Mouse (Mus musculus) ES-Bruce4 (cell line): ENCODE data around the gene Ltb. TPM values are rescaled to one million over a fixed set of nuclear protein-coding genes. Genes with fewer than 3 reads are reported as not detected.

Experiments
- H3K27ac ChIP-seq: 2 replicates; pipeline ENCODE4 v1.5.1; 2012; ENCODE audit warnings: low read length, inconsistent platforms; ENCODE audit not compliant: insufficient read depth
- H3K27me3 ChIP-seq: 2 replicates; pipeline ENCODE4 v1.6.1; 2012; ENCODE audit warnings: mild to moderate bottlenecking, low read length, inconsistent platforms; ENCODE audit not compliant: control insufficient read depth, poor library complexity, insufficient read depth, severe bottlenecking
- H3K36me3 ChIP-seq: 2 replicates; pipeline ENCODE4 v1.6.1; 2012; ENCODE audit warnings: inconsistent platforms, mild to moderate bottlenecking, low read length, moderate library complexity; ENCODE audit not compliant: control insufficient read depth, poor library complexity, insufficient read depth, severe bottlenecking
- H3K4me1 ChIP-seq: one replicate; pipeline ENCODE4 v1.8.1; 2011; ENCODE audit warnings: low read length; ENCODE audit not compliant: control insufficient read depth, insufficient read depth
- H3K4me3 ChIP-seq: 2 replicates; pipeline ENCODE4 v1.5.1; 2011; ENCODE audit warnings: low read depth, mild to moderate bottlenecking, low read length
- H3K9ac ChIP-seq: 2 replicates; pipeline ENCODE4 v1.6.1; 2012; ENCODE audit warnings: low read depth, mild to moderate bottlenecking, inconsistent platforms; ENCODE audit not compliant: poor library complexity, severe bottlenecking
- H3K9me3 ChIP-seq: replicated peaks from 2 replicates; pipeline ENCODE4 v1.6.1; 2012; ENCODE audit warnings: mild to moderate bottlenecking, low read length, inconsistent platforms; ENCODE audit not compliant: control insufficient read depth, poor library complexity, insufficient read depth, severe bottlenecking
- CTCF ChIP-seq: IDR thresholded peaks from one replicate; pipeline ENCODE4 v1.8.1; 2011; ENCODE audit warnings: low read depth, low read length
- EP300 ChIP-seq: IDR thresholded peaks from 2 replicates; pipeline ENCODE4 v1.6.1; 2011; ENCODE audit warnings: low read depth, low read length; ENCODE audit not compliant: insufficient read depth
- POLR2A ChIP-seq: IDR thresholded peaks from one replicate; pipeline ENCODE4 v1.8.1; 2011; ENCODE audit warnings: low read length; ENCODE audit not compliant: insufficient read depth
- polyA plus RNA-seq: library from polyadenylated mRNA; stranded (reverse); fragments of >200 nt; gene quantifications from 2 replicates; pipeline ENCODE4 v1.2.4, GENCODE M21; 2011; ENCODE audit warnings: low read depth; ENCODE audit not compliant: missing spikeins, insufficient read depth, insufficient read length

The Ltb gene
- polyA plus RNA-seq, 1 experiment, result 10.7 TPM

DNA sequence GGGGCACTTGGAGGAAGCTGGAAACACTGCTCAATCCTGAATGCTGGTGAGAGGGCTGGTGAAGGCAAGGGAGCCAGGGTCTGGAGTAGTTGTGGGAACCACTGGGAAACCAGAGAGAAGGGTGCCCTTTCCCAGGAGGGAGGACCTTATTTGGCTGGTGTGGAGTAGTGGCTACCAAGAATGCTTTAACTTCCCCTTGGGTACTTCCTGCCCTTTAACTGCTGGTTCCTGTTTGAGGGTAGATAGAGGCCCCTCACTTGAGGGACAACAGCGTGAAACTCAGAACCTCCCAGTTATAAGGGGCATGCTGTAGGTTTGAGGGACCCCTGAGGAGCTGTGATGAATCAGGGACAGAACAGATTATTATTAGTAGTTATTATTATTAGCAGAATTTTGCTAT, 5.1 kb upstream of the Ltb start:
- no peak overlapping the region for H3K4me3 ChIP-seq
- H3K27me3 ChIP-seq, result no peaks in the 10 kb centered on the region
- H3K27ac ChIP-seq, result no peak overlapping the region
- H3K36me3 ChIP-seq, result no peaks in the 10 kb centered on the region
- H3K9me3 ChIP-seq, result no peaks in the 10 kb centered on the region
- TF ChIP-seq EP300, result no peak
- no peak for TF ChIP-seq POLR2A
- TF ChIP-seq CTCF, result no peak
- H3K9ac ChIP-seq, result no peak overlapping the region
- no peaks in the 10 kb centered on the region for H3K4me1 ChIP-seq

DNA sequence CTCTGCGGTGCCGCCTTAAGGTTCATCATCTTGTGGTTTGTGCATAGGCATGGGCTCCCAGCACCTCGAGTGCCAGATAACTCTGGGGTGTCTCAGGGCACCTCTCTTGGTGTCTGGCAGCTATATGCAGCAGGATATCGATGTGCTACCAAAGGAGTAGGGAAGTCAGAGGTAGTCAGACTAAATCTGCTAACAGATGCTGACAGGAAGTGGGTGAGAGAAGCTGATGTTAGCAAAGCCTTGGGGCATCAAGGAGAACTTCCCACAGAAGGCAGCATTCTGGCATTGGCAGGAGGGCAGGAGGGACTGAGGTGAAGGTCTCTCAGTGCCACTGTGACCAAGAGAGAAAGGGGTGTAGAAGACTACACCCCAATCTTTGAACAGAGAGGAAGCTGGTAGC, 4.1 kb upstream of the Ltb start:
- no peaks in the 10 kb centered on the region for H3K9me3 ChIP-seq
- TF ChIP-seq POLR2A (no peak), EP300 (no peak), CTCF (no peak)
- H3K9ac ChIP-seq, result no peak overlapping the region
- H3K36me3 ChIP-seq, result no peaks in the 10 kb centered on the region
- no peaks in the 10 kb centered on the region for H3K27me3 ChIP-seq
- H3K27ac ChIP-seq, result no peak overlapping the region
- no peaks in the 10 kb centered on the region for H3K4me1 ChIP-seq
- H3K4me3 ChIP-seq, result no peak overlapping the region

DNA sequence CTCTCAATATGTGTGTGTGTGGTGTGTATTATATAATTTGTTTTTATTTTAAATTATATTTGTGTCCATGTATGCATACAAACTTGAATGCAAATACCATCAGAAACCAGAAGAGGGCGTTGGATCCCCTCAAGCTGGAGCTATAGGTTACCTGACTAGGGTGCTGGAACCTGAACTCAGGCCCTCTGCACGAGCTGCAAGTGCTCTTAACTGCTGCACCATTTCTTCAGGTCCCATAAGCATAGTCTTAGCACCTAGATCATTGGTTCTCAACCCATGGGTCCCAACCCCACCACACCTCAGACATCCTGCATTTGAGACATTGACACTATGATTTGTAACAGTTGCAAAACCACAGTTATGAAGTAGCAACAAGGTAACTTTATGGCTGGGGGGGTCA, 2.5 kb upstream of the Ltb start:
- TF ChIP-seq POLR2A (no peak), CTCF (peak; percentile 16)
- no peaks in the 10 kb centered on the region for H3K4me1 ChIP-seq

DNA sequence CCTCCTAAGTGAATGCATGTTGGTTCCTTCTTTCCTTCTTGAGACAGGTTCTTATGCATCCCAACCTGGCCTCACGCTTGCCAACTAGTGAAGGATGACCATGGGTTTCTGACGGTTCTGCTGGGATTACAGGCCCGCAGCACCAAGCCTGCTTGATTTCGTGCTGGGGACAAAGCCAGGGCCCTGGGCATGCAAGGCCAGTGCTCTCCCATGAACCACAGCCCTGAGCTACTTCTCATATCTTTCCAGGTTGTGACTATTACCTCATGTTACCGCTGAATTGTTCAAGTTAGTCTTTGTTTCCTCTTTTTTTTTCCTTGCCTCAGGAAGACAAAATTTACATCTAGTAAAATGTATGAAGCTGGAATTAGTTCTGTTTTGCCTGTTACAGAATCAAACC, 1.3 kb upstream of the Ltb start:
- H3K27ac ChIP-seq, result no peak overlapping the region
- no peaks in the 10 kb centered on the region for H3K36me3 ChIP-seq
- no peaks in the 10 kb centered on the region for H3K27me3 ChIP-seq
- no peak overlapping the region for H3K9ac ChIP-seq
- no peaks in the 10 kb centered on the region for H3K4me1 ChIP-seq
- H3K4me3 ChIP-seq, result no peak overlapping the region
- H3K9me3 ChIP-seq, result no peaks in the 10 kb centered on the region
- no peak for TF ChIP-seq CTCF
- no peak for TF ChIP-seq EP300
- TF ChIP-seq POLR2A, result no peak

More for the DNA sequence above, 2.5 kb upstream of the Ltb start:
- no peaks in the 10 kb centered on the region for H3K36me3 ChIP-seq
- H3K4me3 ChIP-seq, result no peak overlapping the region
- no peaks in the 10 kb centered on the region for H3K27me3 ChIP-seq
- H3K9me3 ChIP-seq, result no peaks in the 10 kb centered on the region
- no peak overlapping the region for H3K9ac ChIP-seq
- H3K27ac ChIP-seq, result no peak overlapping the region

DNA sequence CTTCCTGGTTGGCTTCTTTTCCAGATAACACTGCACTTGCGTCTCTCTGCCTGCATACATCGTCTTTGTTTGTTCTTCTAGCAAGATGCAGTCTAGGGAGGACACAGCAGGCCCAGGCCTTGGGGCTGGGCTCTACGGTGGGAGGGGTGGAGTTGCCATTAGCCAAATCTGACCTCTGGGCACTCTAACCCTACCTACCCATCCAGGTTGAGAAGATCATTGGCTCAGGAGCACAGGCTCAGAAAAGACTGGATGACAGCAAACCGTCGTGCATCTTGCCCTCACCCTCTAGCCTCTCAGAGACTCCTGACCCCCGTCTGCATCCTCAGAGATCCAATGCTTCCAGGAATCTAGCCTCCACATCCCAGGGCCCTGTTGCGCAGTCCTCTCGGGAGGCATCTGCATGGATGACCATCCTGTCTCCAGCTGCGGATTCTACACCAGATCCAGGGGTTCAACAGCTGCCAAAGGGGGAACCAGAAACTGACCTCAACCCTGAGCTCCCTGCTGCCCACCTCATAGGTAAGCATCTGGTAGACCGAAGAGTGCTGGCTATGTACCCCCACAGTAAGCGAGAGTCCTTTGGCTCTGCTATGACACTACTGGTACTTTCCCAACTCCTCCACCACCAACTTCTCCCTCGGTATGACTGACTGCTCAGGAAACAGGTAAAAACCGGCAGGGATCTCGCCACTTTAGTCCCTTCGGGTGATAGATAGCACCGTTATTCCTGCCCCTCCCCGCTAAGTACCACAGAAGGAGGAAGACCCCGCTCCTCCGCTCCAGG, 798 bp downstream of the Ltb start:
- no peaks in the 10 kb centered on the region for H3K4me1 ChIP-seq
- H3K4me3 ChIP-seq, result peak overlapping the region; percentile 49
- TF ChIP-seq CTCF (no peak), POLR2A (no peak), EP300 (no peak)
- H3K27me3 ChIP-seq, result no peaks in the 10 kb centered on the region
- no peak overlapping the region for H3K27ac ChIP-seq
- H3K36me3 ChIP-seq, result no peaks in the 10 kb centered on the region
- no peaks in the 10 kb centered on the region for H3K9me3 ChIP-seq
- H3K9ac ChIP-seq, result no peak overlapping the region

DNA sequence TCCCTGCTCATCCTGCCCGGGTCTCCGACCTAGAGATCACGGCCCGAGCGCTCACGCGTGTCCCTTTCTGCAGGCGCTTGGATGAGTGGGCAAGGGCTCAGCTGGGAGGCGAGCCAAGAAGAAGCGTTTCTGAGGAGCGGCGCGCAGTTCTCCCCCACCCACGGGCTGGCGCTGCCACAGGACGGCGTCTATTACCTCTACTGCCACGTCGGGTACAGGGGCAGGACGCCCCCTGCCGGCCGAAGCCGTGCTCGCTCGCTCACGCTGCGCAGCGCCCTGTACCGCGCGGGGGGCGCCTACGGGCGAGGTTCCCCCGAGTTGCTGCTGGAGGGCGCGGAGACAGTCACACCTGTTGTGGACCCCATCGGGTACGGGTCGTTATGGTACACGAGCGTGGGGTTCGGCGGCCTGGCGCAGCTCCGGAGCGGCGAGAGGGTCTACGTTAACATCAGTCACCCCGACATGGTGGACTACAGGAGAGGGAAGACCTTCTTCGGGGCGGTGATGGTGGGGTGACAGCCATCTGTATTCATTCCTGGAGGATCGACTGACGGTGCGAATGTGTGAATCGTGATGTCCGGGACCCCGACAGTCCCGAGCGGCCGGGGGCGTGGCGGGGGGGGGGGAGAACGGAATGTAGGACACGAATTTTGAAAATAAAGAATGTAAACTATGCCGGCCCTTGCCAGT, 1.5 kb downstream of the Ltb start:
- TF ChIP-seq CTCF (peak; percentile 90), POLR2A (no peak)
- Histone ChIP-seq H3K9me3 (no peaks in the 10 kb centered on the region), H3K36me3 (no peaks in the 10 kb centered on the region), H3K9ac (peak overlapping the region; percentile 22; the same call in 1 of the 2 replicates), H3K4me3 (peak overlapping the region; percentile 70), H3K27ac (no peak overlapping the region), H3K27me3 (no peaks in the 10 kb centered on the region), H3K4me1 (no peaks in the 10 kb centered on the region)
